Mouse (Mus musculus): ENCODE results near the gene Mpv17. TPM values are rescaled to one million over a fixed set of nuclear protein-coding genes. Genes with fewer than 3 reads are reported as not detected.

Mpv17 gene
- 162 TPM for polyA plus RNA-seq (2021)

- no peaks in the 10 kb centered on the region for H3K27me3 ChIP-seq
- DNase-seq (ENCODE audit: low read depth, low spot score) (peak; percentile 70), ATAC-seq (peak; percentile 75)
- POLR2A ChIA-PET, result interaction anchor here (0.6 to 1.0 kb wide), 3 partner anchors 16 to 39 kb away, joined by 3 read pairs; partner anchors contain the start of genes Eif2b4, Gm29609, Gtf3c2 and Snx17
- CTCF ChIA-PET, result interaction anchor here (1.8 kb wide), 1 partner anchor 9 kb away, joined by 5 read pairs; no protein-coding TSS in a partner anchor
- in situ Hi-C loops (cut with MboI; ENCODE audit: low pct_unique_long_range_greater_than_20kb), result no loop called here
- no peak for TF ChIP-seq CTCF (IDR thresholded peaks at IDR 0.05)
These were observed at the start of gene Mpv17 for GRCm38 (mm10) chr5:31154152-31154553. Gene Mpv17 (minus strand): TSS chr5:31154251.

- in situ Hi-C loops (cut with MboI; ENCODE audit: low pct_unique_long_range_greater_than_20kb), result no loop called here
- no peak for TF ChIP-seq CTCF (IDR thresholded peaks at IDR 0.05)
- DNase-seq (ENCODE audit: low read depth, low spot score) (no peak), ATAC-seq (no peak)
- ChIA-PET CTCF (interaction anchor here (0.6 to 1.8 kb wide), 4 partner anchors 9 to 72 kb away, joined by 3 to 5 read pairs (median 4); partner anchors contain the start of genes Eif2b4 and Snx17), POLR2A (interaction anchor here (1.4 to 2.3 kb wide), 2 partner anchors 10 to 38 kb away, joined by 6 to 14 read pairs; partner anchors contain the start of genes Eif2b4, Gm9970, Nrbp1 and Snx17)
- no peaks in the 10 kb centered on the region for H3K27me3 ChIP-seq
These were observed 48.9 kb upstream of the Mpv17 start for GRCm38 (mm10) chr5:31202933-31203332.

GRCm38 (mm10) chr5:31201742-31202590 lies 47.9 kb upstream of the Mpv17 start, which contains the start of gene Zfp513:
Gene Zfp513 (minus strand): TSS chr5:31202303.
- no peak for TF ChIP-seq CTCF (IDR thresholded peaks at IDR 0.05)
- in situ Hi-C loops (cut with MboI; ENCODE audit: low pct_unique_long_range_greater_than_20kb), result no loop called here
- DNase-seq (ENCODE audit: low read depth, low spot score) (peak; percentile 99), ATAC-seq (peak; percentile 88)
- POLR2A ChIA-PET, result interaction anchor here (0.5 to 3.3 kb wide), 7 partner anchors 9 to 125 kb away, joined by 3 to 14 read pairs (median 3); partner anchors contain the start of genes Eif2b4, Gm29609, Gm9970 and Gtf3c2
- no peaks in the 10 kb centered on the region for H3K27me3 ChIP-seq
- CTCF ChIA-PET, result interaction anchor here (1.0 to 1.8 kb wide), 3 partner anchors 8 to 16 kb away, joined by 3 to 5 read pairs (median 5); partner anchors contain the start of genes Eif2b4 and Snx17

- ChIA-PET CTCF (interaction anchor here (0.6 to 1.8 kb wide), 2 partner anchors 8 to 17 kb away, joined by 3 to 5 read pairs; partner anchors contain the start of genes Eif2b4 and Snx17), POLR2A (interaction anchor here (0.6 to 3.3 kb wide), 6 partner anchors 8 to 94 kb away, joined by 3 to 14 read pairs (median 4); partner anchors contain the start of genes Eif2b4, Fndc4, Gm29609 and Gm9970)
These were observed 47.1 kb upstream of the Mpv17 start for GRCm38 (mm10) chr5:31201042-31201741.

DNA sequence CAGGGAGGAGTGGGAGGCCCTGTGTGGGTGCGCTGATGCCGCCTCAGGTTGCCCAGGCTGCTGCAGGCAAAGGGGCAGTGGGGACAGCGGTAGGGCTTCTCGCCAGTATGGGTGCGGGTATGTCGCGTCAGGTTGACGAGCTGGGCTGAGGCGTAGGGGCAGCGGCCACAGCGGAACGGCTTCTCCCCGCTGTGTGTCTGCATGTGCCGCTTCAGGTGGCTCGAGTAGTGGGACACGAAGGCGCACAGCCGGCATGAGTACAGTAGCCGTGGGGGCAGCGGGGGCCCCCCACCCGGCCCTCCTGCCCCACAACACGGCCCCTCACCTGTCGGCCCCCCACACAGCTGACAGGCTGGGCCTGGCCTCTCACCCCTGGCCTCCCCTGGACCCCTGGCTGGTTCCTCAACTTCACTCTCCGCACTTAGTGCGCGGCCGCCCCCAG lies 46.3 kb upstream of the Mpv17 start:
- no peaks in the 10 kb centered on the region for H3K27me3 ChIP-seq
- CTCF ChIA-PET, result interaction anchor here (0.6 kb wide), 1 partner anchor 19 kb away, joined by 3 read pairs; no protein-coding TSS in a partner anchor
- in situ Hi-C loops (cut with MboI; ENCODE audit: low pct_unique_long_range_greater_than_20kb), result no loop called here
- TF ChIP-seq CTCF (IDR thresholded peaks at IDR 0.05), result no peak
- DNase-seq (ENCODE audit: low read depth, low spot score) (no peak), ATAC-seq (no peak)
- POLR2A ChIA-PET, result interaction anchor here (0.6 to 3.3 kb wide), 5 partner anchors 13 to 95 kb away, joined by 3 to 12 read pairs (median 3); partner anchors contain the start of genes Fndc4, Gm29609, Gm9970 and Gtf3c2

More at GRCm38 (mm10) chr5:31201042-31201741, 47.1 kb upstream of the Mpv17 start:
- no peak for DNase-seq (ENCODE audit: low read depth, low spot score)
- H3K27me3 ChIP-seq, result no peaks in the 10 kb centered on the region
- in situ Hi-C loops (cut with MboI; ENCODE audit: low pct_unique_long_range_greater_than_20kb), result no loop called here
- ATAC-seq, result no peak
- no peak for TF ChIP-seq CTCF (IDR thresholded peaks at IDR 0.05)

DNA sequence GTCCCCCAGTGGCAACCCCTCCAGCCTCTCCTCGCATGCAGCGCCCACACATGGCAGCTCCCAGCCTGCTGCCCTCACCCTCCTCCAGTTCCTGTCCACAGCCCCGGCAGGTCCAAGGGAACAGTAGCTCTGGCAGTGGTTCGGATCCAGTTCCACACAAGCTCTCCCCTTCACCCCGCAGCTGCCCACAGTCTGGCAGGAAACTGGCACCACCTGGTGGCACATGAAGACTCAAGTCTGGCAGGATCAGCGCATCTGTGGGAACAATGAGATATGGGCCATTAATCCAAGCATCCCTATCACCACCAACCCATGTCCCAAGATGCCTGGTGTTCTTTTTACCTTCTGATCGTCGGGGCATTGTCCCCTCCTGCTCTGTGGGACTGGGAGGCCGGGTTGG lies 45.8 kb upstream of the Mpv17 start:
- no peak for DNase-seq (ENCODE audit: low read depth, low spot score)
- no peaks in the 10 kb centered on the region for H3K27me3 ChIP-seq
- POLR2A ChIA-PET, result interaction anchor here (1.5 to 3.3 kb wide), 2 partner anchors 12 to 20 kb away, joined by 3 to 12 read pairs; partner anchors contain the start of genes Gm29609 and Gtf3c2
- in situ Hi-C loops (cut with MboI; ENCODE audit: low pct_unique_long_range_greater_than_20kb), result no loop called here
- CTCF ChIA-PET, result interaction anchor here (0.6 kb wide), 1 partner anchor 19 kb away, joined by 3 read pairs; no protein-coding TSS in a partner anchor
- no peak for TF ChIP-seq CTCF (IDR thresholded peaks at IDR 0.05)
- no peak for ATAC-seq

DNA sequence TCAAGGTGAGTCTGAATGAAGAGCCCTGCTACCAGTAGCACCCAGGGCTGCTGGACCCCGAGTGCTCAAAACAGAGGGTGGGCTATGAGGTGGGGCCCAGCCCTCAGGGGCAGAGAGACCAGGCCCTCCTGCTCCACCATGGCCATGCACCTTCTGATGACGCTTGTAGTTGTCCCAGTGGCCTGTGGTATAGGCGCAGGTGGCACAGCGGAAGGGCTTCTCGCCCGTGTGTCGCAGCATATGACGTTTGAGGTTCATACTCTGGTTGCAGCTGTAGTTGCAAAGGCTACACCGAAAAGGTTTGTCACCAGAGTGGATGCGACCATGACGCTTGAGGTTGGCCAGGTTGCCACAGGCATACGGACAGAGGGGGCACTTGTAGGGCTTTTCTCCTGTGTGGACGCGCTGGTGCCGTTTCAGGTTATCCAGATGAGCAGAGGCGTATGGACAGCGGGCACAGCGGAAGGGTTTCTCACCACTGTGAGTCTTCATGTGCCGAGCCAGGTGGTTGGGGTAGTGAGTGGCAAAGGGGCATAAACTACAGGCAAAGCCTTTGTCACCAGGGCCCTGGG lies 45.4 kb upstream of the Mpv17 start:
- POLR2A ChIA-PET, result interaction anchor here (1.5 to 3.3 kb wide), 2 partner anchors 12 to 19 kb away, joined by 3 to 12 read pairs; partner anchors contain the start of genes Gm29609 and Gtf3c2
- H3K27me3 ChIP-seq, result no peaks in the 10 kb centered on the region
- no peak for TF ChIP-seq CTCF (IDR thresholded peaks at IDR 0.05)
- ATAC-seq (no peak), DNase-seq (ENCODE audit: low read depth, low spot score) (no peak)
- CTCF ChIA-PET, result no interaction called here
- in situ Hi-C loops (cut with MboI; ENCODE audit: low pct_unique_long_range_greater_than_20kb), result no loop called here

- DNase-seq (ENCODE audit: low read depth, low spot score) (no peak), ATAC-seq (no peak)
- CTCF ChIA-PET, result interaction anchor here (0.7 to 1.1 kb wide), 3 partner anchors 18 to 48 kb away, joined by 3 read pairs; no protein-coding TSS in a partner anchor
- H3K27me3 ChIP-seq, result no peaks in the 10 kb centered on the region
- POLR2A ChIA-PET, result interaction anchor here (1.1 to 1.5 kb wide), 3 partner anchors 9 to 18 kb away, joined by 3 to 10 read pairs (median 3); partner anchors contain the start of genes Gm29609 and Gtf3c2
- in situ Hi-C loops (cut with MboI; ENCODE audit: low pct_unique_long_range_greater_than_20kb), result no loop called here
- TF ChIP-seq CTCF (IDR thresholded peaks at IDR 0.05), result no peak
These were observed 44.7 kb upstream of the Mpv17 start for GRCm38 (mm10) chr5:31198616-31199320.

DNA sequence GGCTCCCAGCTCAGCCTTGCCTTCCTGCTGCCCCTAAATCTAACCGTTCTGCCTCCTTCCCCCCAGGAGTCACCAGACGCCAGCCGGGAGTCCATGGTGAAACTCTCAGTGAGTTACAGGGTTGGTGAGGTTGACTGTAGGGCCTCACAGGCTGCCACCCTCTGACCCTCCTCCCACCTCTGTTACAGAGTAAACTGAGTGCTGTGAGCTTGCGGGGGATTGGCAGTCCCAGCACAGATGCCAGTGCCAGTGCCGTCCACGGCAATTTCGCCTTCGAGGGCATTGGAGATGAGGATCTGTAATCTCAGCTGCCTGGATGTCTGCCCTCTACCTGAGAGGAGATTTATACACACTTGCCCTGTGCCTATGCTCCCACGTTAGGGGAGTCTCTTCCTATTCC lies 44.1 kb upstream of the Mpv17 start:
- DNase-seq (ENCODE audit: low read depth, low spot score) (no peak), ATAC-seq (no peak)
- ChIA-PET POLR2A (interaction anchor here (1.1 to 1.5 kb wide), 2 partner anchors 10 to 18 kb away, joined by 3 to 10 read pairs; partner anchors contain the start of genes Gm29609 and Gtf3c2), CTCF (interaction anchor here (0.7 to 1.1 kb wide), 3 partner anchors 17 to 48 kb away, joined by 3 read pairs; no protein-coding TSS in a partner anchor)
- no peak for TF ChIP-seq CTCF (IDR thresholded peaks at IDR 0.05)
- in situ Hi-C loops (cut with MboI; ENCODE audit: low pct_unique_long_range_greater_than_20kb), result no loop called here
- no peaks in the 10 kb centered on the region for H3K27me3 ChIP-seq
